Mouse (Mus musculus) ES-Bruce4 (cell line): ENCODE data around the gene Clk3. TPM values are rescaled to one million over a fixed set of nuclear protein-coding genes. Genes with fewer than 3 reads are reported as not detected.

ENCODE experiments used
- H3K27ac ChIP-seq: 2 replicates; pipeline ENCODE4 v1.5.1; 2012; ENCODE audit warnings: low read length, inconsistent platforms; ENCODE audit not compliant: insufficient read depth
- H3K27me3 ChIP-seq: 2 replicates; pipeline ENCODE4 v1.6.1; 2012; ENCODE audit warnings: mild to moderate bottlenecking, low read length, inconsistent platforms; ENCODE audit not compliant: control insufficient read depth, poor library complexity, insufficient read depth, severe bottlenecking
- H3K36me3 ChIP-seq: 2 replicates; pipeline ENCODE4 v1.6.1; 2012; ENCODE audit warnings: inconsistent platforms, mild to moderate bottlenecking, low read length, moderate library complexity; ENCODE audit not compliant: control insufficient read depth, poor library complexity, insufficient read depth, severe bottlenecking
- H3K4me1 ChIP-seq: one replicate; pipeline ENCODE4 v1.8.1; 2011; ENCODE audit warnings: low read length; ENCODE audit not compliant: control insufficient read depth, insufficient read depth
- H3K4me3 ChIP-seq: 2 replicates; pipeline ENCODE4 v1.5.1; 2011; ENCODE audit warnings: low read depth, mild to moderate bottlenecking, low read length
- H3K9ac ChIP-seq: 2 replicates; pipeline ENCODE4 v1.6.1; 2012; ENCODE audit warnings: low read depth, mild to moderate bottlenecking, inconsistent platforms; ENCODE audit not compliant: poor library complexity, severe bottlenecking
- H3K9me3 ChIP-seq: replicated peaks from 2 replicates; pipeline ENCODE4 v1.6.1; 2012; ENCODE audit warnings: mild to moderate bottlenecking, low read length, inconsistent platforms; ENCODE audit not compliant: control insufficient read depth, poor library complexity, insufficient read depth, severe bottlenecking
- CTCF ChIP-seq: IDR thresholded peaks from one replicate; pipeline ENCODE4 v1.8.1; 2011; ENCODE audit warnings: low read depth, low read length
- EP300 ChIP-seq: IDR thresholded peaks from 2 replicates; pipeline ENCODE4 v1.6.1; 2011; ENCODE audit warnings: low read depth, low read length; ENCODE audit not compliant: insufficient read depth
- POLR2A ChIP-seq: IDR thresholded peaks from one replicate; pipeline ENCODE4 v1.8.1; 2011; ENCODE audit warnings: low read length; ENCODE audit not compliant: insufficient read depth
- polyA plus RNA-seq: library from polyadenylated mRNA; stranded (reverse); fragments of >200 nt; gene quantifications from 2 replicates; pipeline ENCODE4 v1.2.4, GENCODE M21; 2011; ENCODE audit warnings: low read depth; ENCODE audit not compliant: missing spikeins, insufficient read depth, insufficient read length

Clk3 gene
- polyA plus RNA-seq, 1 experiment = 71.2 TPM

DNA sequence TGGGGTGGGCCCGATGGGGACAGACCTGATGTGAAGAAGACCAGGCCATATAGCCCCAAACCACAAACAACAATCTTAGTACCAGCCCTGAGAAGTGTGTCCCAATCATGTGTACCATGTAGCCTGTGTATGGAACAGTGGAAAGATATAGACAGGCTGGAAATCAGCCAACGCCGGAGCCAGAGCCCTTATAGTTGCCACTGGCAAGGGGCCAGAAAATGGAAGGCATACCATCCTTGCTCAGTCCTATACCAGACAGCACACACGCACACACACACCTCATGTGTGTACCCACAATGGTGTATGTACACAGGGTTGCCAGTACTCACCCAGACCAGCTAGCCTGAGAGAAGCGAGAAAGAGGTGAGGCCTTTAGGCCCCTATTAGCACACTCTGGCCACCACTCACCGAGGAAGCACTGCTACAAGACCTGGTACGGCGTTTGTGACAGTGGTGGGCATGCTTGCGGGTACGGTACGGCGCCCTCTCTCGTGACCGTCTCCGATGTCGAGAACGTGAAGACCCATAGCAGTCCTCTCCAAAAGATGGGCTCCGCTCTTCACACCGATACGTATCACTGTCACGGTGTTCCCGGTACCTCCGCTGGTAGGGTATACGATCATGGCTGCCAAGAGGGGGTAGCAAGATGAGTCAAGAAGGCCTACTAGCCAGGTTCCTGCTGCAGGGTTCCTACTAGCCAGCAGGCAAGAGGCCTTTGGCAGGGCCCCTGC, 5.1 kb downstream of the Clk3 start:
- no peak overlapping the region for H3K4me3 ChIP-seq

DNA sequence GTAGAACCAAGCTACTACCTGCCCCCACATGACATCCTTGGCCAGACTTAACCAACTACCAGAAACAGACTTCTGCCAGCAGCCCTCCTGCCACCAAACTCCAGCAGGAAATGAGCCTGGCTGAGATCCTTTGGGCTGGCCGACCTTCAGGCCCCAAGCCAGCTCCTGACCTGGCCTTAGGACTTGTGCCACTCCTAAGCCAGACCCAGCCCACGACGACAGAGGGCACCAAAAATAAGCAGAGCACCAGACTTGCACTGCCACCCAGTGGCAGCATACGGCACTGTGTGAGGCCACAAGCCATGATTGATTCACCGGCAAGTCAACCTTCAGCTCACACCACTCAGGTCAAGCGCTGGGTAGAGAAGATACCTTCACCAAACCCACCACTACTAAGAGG, 6.4 kb downstream of the Clk3 start:
- H3K27ac ChIP-seq = no peak overlapping the region
- no peaks in the 10 kb centered on the region for H3K9me3 ChIP-seq
- no peak overlapping the region for H3K4me3 ChIP-seq
- H3K4me1 ChIP-seq = peaks cover 2% of the 10 kb centered on the region
- no peak overlapping the region for H3K9ac ChIP-seq
- H3K27me3 ChIP-seq = no peaks in the 10 kb centered on the region
- H3K36me3 ChIP-seq = peaks cover 30% of the 10 kb centered on the region
- TF ChIP-seq CTCF (peak; percentile 99), POLR2A (no peak)

More for the DNA sequence above, 5.1 kb downstream of the Clk3 start:
- H3K36me3 ChIP-seq = peaks cover 20% of the 10 kb centered on the region
- H3K27ac ChIP-seq = no peak overlapping the region
- H3K4me1 ChIP-seq = peaks cover 2% of the 10 kb centered on the region
- no peak overlapping the region for H3K9ac ChIP-seq
- TF ChIP-seq CTCF (no peak), EP300 (no peak), POLR2A (no peak)
- H3K27me3 ChIP-seq = no peaks in the 10 kb centered on the region
- no peaks in the 10 kb centered on the region for H3K9me3 ChIP-seq

- Histone ChIP-seq H3K4me1 (peaks cover 2% of the 10 kb centered on the region), H3K27me3 (no peaks in the 10 kb centered on the region), H3K9ac (no peak overlapping the region), H3K36me3 (peaks cover 38% of the 10 kb centered on the region), H3K27ac (no peak overlapping the region), H3K9me3 (no peaks in the 10 kb centered on the region), H3K4me3 (no peak overlapping the region)
- no peak for TF ChIP-seq EP300
- TF ChIP-seq CTCF = no peak
- no peak for TF ChIP-seq POLR2A
Measured at GRCm38 (mm10) chr9:57758528-57758927, 7.1 kb downstream of the Clk3 start.

DNA sequence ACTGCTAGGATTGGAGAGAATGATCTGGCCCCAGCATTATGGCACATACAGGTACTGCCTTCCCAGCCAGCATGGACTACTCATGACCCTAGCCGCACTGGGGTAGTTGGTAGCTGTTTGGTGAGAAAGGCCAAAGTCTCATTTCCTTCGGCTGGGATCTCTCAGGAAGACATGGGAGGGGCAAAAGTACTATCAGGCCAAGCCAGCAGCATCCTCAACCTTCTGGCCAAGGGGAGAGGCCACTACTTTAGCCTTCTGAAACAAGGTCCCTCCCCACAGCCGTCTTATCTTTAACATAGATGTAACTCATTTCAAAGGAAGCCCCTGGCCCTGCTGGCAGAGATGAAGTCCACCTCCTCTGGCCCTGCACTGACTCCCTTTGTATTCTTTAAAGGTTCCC, 8.1 kb downstream of the Clk3 start:
- TF ChIP-seq CTCF = no peak
- TF ChIP-seq POLR2A = no peak
- TF ChIP-seq EP300 = no peak
- no peak overlapping the region for H3K4me3 ChIP-seq
- H3K9me3 ChIP-seq = no peaks in the 10 kb centered on the region
- no peaks in the 10 kb centered on the region for H3K27me3 ChIP-seq
- no peak overlapping the region for H3K9ac ChIP-seq
- H3K4me1 ChIP-seq = no peaks in the 10 kb centered on the region
- H3K27ac ChIP-seq = no peak overlapping the region
- peaks cover 46% of the 10 kb centered on the region for H3K36me3 ChIP-seq

DNA sequence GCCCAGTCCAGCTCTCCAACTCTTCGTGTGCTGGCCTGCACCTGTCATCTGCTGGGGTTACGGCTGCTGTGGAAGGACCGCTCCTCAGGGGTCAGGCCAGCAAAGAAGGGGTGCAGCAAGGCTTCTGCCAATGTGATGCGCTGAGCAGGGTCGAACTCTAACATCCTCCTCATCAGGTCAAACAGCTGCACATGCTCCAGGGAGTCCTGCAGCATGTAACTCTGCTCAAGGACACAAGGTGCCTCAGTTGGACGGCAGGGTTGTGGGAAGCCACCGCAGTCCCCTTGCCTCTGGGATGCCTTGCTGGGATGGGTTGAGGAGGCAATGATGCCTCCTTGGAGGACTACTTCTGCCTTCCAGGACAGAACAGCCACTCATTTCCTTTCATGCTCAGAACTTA, 14.8 kb downstream of the Clk3 start:
- Histone ChIP-seq H3K9me3 (no peaks in the 10 kb centered on the region), H3K27me3 (no peaks in the 10 kb centered on the region), H3K4me1 (no peaks in the 10 kb centered on the region), H3K4me3 (no peak overlapping the region), H3K27ac (no peak overlapping the region), H3K9ac (no peak overlapping the region), H3K36me3 (peaks cover 65% of the 10 kb centered on the region)
- TF ChIP-seq CTCF (no peak), EP300 (no peak), POLR2A (no peak)

DNA sequence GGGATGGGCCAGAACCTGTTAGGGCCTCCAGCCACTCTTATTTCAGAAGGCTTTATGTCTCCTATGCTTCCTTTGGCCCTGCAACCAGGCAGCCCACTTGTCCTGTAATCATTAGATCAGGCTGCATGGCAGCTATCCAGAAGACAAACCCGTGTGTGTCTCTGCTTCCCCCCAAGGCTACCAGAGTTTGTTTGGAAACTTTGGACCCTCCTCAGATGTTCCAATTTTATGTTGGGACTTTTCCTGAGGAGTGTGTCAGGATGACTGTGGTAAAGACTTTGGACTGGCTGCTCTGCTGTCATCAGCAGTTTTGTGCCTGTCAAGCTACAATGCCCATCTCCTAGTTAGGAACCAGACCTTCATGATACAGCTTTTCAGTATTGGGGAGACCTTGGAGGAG, 16.8 kb downstream of the Clk3 start:
- H3K4me3 ChIP-seq = no peak overlapping the region
- no peaks in the 10 kb centered on the region for H3K4me1 ChIP-seq
- no peak overlapping the region for H3K9ac ChIP-seq
- TF ChIP-seq POLR2A (no peak), CTCF (no peak), EP300 (no peak)
- H3K27ac ChIP-seq = no peak overlapping the region
- peaks cover 64% of the 10 kb centered on the region for H3K36me3 ChIP-seq
- no peaks in the 10 kb centered on the region for H3K9me3 ChIP-seq
- no peaks in the 10 kb centered on the region for H3K27me3 ChIP-seq
